Mouse (Mus musculus): Measurements from ENCODE around the gene Gm8271. TPM values are rescaled to one million over a fixed set of nuclear protein-coding genes. Genes with fewer than 3 reads are reported as not detected.
"Not testable (repeated sequence)": the region's sequence is repeated elsewhere in the genome, so short reads cannot be mapped to it uniquely, and the experiment has no call there.

Gene Gm8271
- polyA plus RNA-seq (2015; fragmentation: Nextera tagmentation; extraction: Ambion mirVana) = not detected in 2 replicates

- H3K4me2 ChIP-seq (ENCODE audit: low read length); H3K27me3 ChIP-seq (replicated peaks; ENCODE audit: control insufficient read depth, insufficient read depth, low read length); H3K9ac ChIP-seq (ENCODE audit: low read depth, low read length); ATAC-seq; H3K4me3 ChIP-seq (ENCODE audit: low read length); H3K9me3 ChIP-seq (ENCODE audit: control insufficient read depth, low read length); H3K36me3 ChIP-seq (ENCODE audit: control insufficient read depth, insufficient read depth, low read length); H3K4me1 ChIP-seq (ENCODE audit: control insufficient read depth, insufficient read depth, low read depth, low read length); H3K27ac ChIP-seq (ENCODE audit: low read depth, low read length): not testable (repeated sequence)
- WGBS = no CpG with 5 or more reads among the region's 3 CpGs
Measured at GRCm38 (mm10) chr14:5185493-5185892, at the start of gene Gm8271. Gene Gm8271, plus strand, starts transcription at chr14:5185793.

GRCm38 (mm10) chr14:5164235-5164634, 21.4 kb upstream of the Gm8271 start, which contains the start of gene Gm3317:
Gene Gm3317, plus strand, starts transcription at chr14:5164535.
- not testable (repeated sequence) for H3K4me1 ChIP-seq (ENCODE audit: control insufficient read depth, insufficient read depth, low read depth, low read length); H3K4me3 ChIP-seq (ENCODE audit: low read length); H3K9ac ChIP-seq (ENCODE audit: low read depth, low read length); H3K27ac ChIP-seq (ENCODE audit: low read depth, low read length); ATAC-seq; H3K36me3 ChIP-seq (ENCODE audit: control insufficient read depth, insufficient read depth, low read length); H3K9me3 ChIP-seq (ENCODE audit: control insufficient read depth, low read length); H3K4me2 ChIP-seq (ENCODE audit: low read length); H3K27me3 ChIP-seq (replicated peaks; ENCODE audit: control insufficient read depth, insufficient read depth, low read length)
- no CpG with 5 or more reads among the region's 1 CpGs for WGBS

Other genes with a start within 250 kb of the Gm8271 start
- not detected in 2 replicates for gene Gm8297, start 201.9 kb upstream of the Gm8271 start, polyA plus RNA-seq (2015; fragmentation: Nextera tagmentation; extraction: Ambion mirVana)
- gene Gm3298, start 169.9 kb upstream of the Gm8271 start, polyA plus RNA-seq (2015; fragmentation: Nextera tagmentation; extraction: Ambion mirVana) = 0.95 TPM in 1 of 2 replicates, not detected in the other
- gene 4930555G01Rik, start 135.2 kb upstream of the Gm8271 start, polyA plus RNA-seq (2015; fragmentation: Nextera tagmentation; extraction: Ambion mirVana) = not detected in 2 replicates
- 12.8 and 13.1 TPM in 2 replicates for gene Gm8281, start 114.8 kb upstream of the Gm8271 start, polyA plus RNA-seq (2015; fragmentation: Nextera tagmentation; extraction: Ambion mirVana)
- gene Gm8279, start 54.3 kb upstream of the Gm8271 start, polyA plus RNA-seq (2015; fragmentation: Nextera tagmentation; extraction: Ambion mirVana) = not detected in 2 replicates
- not detected in 2 replicates for gene Gm3317, start 21.3 kb upstream of the Gm8271 start, polyA plus RNA-seq (2015; fragmentation: Nextera tagmentation; extraction: Ambion mirVana)
- 0.13 TPM in 1 of 2 replicates, not detected in the other for gene Gm3526, start 74.8 kb downstream of the Gm8271 start, polyA plus RNA-seq (2015; fragmentation: Nextera tagmentation; extraction: Ambion mirVana)
- gene Gm3542, start 149.1 kb downstream of the Gm8271 start, polyA plus RNA-seq (2015; fragmentation: Nextera tagmentation; extraction: Ambion mirVana) = not detected in 2 replicates
- gene Gm3500, start 203.3 kb downstream of the Gm8271 start, polyA plus RNA-seq (2015; fragmentation: Nextera tagmentation; extraction: Ambion mirVana) = 0.49 and 2.0 TPM in 2 replicates